Mouse (Mus musculus) right cerebral cortex, postnatal 14 days (tissue): Measurements from ENCODE around the gene Add3.

ENCODE experiments used
- DNase-seq: peaks from one replicate; pipeline ENCODE4 v3.0.0; 2022

Gene Add3

DNA sequence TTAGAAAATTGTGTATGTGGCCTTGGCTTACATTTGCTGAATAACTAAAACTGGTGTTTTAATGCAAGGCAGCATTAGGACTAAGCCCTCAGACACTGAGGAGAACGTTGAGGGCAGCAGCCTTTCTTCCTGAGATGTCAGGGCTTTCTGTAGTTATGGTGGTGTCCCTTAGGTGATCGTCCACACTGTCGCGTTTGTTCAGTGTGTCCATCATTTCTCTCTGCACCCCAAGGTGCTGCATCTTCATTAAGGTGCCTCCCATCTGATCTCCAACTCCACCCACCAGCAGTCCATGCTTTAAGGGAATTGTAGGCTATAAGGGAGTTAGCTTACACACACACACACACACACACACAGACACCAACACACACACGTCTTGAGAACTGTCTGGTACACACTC is 28.3 kb downstream of the Add3 start:
- DNase-seq: no peak

DNA sequence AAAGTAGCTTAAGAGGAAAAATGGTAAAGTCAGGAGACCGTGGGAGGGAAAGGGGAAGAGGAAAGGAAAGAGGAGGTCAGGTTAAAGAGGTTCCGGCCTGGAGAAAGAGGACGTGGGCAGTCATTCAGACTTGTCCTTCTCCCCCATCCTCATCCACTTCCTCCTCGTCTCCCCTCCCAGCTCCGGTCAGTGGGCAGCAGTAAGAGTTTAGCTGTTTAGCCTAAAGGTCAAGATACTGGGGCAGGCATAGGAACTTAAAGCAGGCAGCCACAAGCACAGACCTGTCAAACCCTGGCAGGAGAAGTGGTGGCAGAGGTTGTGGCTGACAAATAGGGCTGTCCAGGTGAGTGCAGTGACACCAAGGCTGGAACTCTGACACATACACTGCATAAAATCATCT is 30.4 kb downstream of the Add3 start:
- no peak for DNase-seq

DNA sequence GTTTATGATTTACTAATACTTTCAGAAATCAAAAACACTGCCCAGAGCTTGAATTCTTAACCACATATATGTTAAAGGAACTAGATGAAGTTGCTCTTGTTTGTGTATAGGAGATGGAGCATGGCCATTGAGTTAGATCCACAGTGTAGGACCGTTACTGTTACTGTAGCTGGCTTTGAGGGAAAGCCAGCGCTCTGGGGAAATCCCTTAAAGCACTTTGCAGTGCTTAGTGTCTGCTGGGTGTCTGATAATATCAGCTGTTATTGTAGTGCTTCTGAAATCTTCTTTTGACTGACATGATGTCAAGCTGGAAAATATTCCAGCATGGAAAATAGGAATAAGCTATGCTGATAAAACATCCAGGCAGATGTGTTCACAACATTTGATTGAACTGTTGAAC is 33.8 kb downstream of the Add3 start:
- no peak for DNase-seq

DNA sequence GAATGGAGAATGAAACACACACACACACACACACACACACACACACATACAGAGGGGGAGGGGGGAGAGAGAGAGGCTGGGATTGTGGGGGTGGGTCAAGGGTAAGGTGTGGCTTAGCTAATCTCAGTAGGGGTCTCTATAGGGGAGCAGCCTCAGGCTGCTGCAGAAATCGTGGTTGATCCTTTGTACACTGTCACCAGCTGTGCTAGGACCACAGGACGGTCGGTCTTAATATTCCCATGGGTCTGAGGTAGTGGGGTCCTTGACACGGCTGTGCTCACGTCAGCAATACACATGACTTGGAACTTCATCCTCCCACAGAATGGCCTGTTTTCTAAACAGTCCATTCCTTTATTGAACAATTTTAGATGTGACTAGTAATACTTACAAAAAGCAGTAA is 35.3 kb downstream of the Add3 start:
- no peak for DNase-seq

DNA sequence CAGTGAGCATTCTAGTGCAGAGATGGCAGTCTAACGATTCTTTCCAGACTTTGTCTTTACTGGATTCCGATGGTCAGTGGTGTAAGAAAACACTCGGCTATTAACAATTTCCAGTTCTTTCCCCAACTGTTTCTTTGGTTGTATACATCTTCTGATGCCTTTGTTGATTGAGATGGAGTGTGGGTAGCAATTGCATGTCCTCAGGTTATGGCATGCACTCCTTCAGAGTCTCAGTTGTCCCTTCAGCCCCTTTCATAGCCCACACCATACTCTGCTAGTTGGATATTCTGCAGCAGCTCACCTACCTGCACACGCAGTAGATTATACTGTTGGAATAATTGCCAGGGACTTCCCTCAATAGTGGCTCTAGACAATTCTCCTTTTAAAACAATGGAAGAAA is 36.3 kb downstream of the Add3 start:
- DNase-seq: no peak

DNA sequence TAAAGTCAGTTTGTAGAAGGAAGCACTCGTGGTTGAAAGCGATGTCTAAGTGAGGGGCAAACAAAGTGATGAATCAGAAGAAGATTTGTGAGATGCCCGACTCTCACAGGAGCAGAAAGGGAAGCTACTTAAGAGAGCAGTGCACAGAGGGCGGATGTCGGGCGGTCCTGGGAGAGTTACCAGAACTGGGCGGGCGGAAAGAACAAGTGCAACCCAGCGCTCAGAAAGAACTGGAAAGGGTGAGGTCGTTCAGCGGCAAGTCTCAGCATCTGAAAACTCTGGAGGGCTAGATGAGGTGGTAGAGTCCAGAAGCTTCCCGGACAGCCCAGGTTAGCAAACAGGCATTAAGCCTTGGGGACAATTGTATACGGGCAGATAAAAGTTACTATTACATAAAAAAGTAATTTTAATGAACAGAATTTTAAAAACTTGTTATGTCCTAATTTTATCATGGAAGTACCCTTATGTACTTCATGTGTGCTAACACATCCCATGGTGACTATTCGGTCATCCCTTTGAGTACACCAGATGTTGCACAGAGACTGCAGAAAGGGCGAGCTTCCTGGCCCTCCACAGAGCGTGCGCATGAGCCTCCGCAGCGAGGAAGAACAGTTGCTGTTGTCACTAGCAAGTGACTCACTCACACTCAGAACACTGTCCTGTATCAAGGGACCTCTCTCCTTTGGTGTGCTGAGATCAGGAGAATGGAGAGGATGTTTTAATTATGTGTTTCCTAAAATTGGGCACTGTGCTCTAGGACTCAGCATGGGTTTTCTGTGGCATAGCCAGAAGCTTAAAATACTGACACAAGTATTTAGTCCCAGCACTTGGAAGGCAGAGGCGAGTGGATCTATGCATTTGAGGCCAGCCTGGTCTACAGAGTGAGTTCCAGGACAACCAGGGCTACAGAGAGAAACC is 38.6 kb downstream of the Add3 start:
- DNase-seq: no peak

DNA sequence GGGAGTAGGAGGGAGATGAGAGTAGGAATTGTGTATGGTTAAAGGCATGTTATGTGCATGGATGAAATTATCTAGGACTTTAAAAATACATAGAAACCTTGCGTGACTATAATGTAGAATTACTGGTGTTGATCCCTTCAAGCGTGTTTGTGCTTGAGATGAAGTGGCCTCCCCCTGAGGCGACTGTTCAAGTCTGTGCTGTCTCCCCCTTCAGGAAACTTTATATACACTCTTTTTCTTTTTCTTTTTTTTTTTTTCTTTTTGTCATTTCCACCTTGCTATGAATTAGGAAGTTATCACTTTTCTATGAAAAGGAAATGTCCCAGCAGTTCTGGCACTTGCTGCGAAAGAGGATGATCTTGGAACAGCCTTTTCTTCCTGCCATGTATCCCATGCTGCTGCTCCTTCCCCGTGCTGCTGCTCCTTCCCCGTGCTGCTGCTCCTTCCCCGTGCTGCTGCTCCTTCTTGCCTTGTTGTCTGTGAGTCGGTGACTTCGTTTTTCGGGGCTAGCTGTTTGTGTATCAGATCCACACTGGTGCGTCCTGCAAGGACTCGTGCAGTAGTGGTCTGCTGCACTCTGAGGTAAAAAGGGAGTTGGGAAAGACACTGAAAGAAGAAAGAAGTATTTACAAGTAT is 40.0 kb downstream of the Add3 start:
- DNase-seq: no peak

DNA sequence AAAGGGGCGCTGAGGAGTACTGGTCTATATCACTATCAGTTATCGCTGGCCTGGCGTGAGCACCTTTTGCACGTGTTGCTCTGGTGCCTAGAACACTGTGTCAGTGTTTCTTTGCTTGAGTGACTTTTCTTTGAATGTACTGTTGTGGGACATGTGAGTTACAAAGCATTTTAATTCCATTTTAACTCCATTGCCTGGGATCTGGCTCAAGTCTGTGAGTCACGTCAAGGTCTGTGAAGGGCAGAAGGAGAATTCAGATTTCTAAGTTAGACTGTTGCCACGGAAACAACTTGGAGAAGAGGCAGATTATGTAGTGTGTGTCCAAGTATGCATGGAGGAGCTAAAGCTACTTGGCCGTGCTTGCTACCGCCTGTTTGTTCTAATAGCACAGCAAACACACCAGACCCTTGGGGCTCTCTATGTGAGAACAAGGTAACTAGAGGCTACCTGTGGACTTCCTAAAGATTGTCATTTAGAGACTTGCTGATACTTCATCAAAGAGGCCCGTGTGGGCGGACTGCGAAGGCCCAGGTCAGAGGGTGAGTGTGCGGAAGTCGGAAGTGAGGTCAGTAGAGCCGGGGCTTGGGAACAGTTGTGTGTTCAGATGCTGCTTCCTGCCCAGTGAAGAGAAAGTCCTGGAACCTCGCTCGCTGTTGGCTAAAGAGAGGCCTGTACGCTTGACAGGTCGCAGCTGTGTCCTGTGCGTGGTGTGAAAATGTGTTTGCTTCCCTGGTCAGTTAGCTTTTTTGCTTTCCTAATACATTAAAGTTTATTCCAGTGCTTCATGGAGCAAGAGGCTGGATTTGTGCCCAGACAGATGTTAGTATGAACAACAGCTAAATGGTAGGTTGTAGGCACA is 41.0 kb downstream of the Add3 start:
- DNase-seq: no peak

DNA sequence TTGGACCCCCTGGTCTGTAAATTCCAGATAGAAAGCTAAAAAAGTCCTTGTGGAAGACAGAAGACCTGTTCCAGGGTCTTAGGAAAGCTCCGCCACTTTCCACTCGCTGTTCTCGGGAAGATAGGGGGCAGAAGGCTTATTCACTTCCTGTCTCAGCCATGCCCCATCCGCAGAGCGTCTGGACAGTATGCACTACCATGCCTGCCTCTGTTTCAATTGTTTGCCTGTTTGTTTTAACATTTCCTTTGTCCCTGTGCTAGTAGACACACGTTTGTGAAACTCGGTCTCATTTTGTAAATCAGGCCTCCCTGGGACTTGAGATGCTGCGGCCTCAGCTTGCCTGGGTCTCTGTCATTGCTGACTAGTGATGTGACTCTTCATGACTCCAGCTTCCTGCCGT is 43.4 kb downstream of the Add3 start:
- DNase-seq: no peak

DNA sequence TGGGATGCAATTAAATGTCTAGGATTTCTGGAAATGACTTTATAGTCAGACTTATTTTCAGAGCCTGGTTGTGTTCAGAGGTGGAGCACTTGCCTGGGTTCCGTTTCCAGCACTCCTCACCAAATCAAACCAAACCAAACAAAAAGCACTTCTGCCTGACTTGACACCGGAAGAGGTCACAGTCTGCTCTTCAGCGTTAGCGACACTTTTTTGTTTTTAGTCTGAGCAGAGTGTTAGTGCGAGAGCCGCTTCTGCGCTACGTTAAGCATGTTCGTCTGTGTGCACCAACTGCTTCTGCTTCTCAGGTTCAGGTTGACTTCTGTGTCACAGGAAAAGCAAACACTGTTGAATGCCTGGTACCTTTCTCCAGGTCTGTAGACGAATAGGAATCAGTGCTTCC is 44.0 kb downstream of the Add3 start:
- DNase-seq: no peak

DNA sequence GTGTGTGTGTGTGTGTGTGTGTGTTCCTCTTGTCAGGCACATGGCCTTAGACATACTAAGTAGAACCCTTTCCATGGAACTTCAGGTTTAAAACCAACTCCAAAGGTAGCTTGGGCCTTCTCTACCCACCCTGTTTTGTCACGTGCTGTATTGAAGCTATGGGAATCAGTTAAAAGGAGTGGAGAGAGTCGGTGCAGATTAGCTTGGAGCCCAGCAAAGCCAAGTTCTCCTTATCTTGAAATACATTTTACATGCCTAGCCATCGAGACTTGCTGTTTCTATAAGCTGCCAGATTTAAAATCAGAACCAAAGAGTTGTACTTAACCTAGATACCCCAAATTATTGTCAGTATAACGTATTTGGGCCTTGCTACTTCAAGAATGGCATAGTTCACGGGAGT is 44.7 kb downstream of the Add3 start:
- no peak for DNase-seq

DNA sequence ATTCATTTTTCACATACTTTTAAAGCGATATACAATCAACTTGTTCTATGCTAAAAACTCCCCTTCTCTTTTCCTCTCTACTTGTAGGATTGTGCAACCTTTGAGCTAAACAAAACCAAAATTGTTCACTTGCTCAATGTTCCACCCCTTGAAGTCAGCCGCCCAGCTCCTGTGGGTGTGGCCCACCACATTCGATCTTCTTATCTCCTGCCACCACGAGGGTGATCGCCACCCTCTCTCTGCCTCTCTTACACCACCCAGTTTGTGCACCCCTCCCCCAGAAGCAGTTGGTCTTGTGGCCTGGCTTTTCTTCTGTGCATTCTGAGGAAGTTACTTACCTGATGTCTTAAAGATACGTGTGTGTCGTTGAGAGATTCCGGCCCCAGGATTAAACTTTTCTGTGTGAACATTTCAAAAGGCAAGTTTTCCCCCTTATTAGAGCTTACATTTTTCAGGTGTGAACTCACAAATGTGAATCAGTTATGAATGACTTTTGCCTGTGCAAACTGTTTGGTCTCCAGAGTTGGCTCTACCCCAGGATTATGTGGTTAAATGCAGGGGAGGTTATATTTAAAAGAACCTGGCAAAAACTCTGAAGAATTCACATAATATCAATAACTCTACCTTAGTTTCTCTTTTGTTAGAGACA is 45.4 kb downstream of the Add3 start:
- no peak for DNase-seq

DNA sequence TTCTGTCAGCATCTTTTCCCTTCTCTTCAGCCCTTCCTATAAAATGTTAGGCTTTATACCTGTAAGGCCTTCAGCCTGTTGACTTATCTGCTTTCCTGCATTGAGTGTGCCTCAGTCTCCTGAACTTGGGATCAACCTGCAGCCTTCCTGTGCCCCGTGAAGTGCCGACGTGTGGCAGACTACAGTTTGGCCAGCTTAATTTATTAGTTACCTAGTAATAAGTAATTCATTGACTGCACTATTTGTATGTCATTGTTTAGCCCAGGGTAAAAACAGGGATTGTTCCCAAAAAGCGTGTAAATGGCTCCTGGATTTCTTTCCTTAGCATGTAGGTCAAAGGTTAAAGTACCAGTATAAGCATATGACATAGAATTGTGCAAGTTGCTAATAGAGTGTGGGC is 46.2 kb downstream of the Add3 start:
- no peak for DNase-seq

DNA sequence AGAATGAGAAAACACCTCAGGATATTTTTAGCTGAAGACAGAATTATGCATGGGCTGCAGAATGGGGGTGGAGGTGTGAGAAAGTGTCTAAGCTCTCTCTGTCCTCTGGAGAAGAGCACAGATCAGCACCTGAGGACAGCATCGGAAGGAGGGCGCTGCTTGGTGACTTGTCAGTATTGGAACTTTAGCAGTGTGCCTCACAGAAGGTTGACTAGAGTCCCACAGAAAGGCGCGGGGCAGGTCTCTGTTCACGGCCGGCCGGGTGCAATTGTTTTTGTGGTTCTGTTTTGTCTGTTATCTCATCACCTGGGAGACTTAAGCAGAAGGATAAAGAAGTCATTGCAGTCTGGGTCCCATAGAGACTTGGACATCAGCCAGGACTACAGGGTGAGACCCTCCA is 47.3 kb downstream of the Add3 start:
- no peak for DNase-seq

DNA sequence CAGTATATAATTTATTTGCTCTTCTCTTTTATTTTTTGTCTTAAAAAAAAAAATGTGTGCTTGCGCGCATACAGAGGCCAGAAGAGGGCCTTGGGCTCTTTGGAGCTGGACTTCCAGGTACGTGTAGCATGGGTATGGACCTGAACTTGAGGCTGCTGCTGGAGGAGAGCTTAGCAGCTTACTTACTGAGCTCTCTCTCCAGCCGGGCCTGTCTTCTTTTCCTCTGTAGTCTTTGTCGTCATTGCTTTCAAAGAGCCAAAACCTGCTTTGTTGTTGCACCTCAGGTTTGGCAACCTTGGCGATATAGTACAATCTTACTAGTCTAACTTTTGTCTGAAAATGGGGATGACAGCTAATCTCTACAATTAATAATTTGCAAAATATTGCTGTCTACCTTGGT is 47.9 kb downstream of the Add3 start:
- no peak for DNase-seq

DNA sequence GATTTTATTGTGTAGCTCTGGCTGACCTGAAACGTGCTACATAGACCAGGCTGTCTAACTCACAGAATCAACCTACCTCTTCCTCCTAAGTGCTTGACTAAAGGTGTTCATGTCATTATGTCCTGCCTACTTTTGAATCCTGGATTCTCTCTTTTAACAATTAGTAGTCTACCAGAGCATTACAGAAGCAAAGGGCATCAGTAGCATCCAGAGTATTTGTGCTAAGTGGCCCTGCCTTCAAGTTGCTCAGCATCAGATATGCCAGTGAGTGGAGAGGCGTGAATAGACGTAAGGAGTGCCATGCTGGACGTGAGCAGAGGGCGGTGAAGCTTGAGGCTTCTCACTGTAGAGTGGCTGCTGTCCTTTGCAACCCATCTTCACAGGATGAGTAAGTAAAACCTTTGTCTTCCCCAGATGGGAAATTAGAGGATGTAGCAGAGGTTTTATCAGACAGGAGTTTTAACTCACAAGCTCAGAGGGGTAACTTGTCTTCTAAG is 48.5 kb downstream of the Add3 start:
- no peak for DNase-seq

DNA sequence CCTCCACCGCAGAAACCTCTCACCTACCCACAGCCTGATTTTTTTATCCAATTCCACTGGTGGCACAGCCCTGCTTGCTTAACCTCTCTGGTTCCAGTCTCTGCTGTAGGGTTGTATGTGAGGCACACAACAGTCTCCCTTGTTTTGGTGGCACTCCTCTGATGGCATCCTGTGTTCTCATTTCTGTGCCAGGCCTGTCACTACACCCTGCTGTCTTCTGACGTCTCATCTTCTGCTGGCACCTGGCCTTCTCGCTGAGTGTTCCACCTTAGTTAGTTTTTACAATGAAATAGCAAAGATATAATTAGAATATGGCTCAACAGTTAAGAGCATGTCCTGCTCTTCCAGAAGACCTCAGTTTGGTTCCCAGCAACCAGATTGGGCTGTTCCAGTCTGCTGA is 49.5 kb downstream of the Add3 start:
- no peak for DNase-seq

DNA sequence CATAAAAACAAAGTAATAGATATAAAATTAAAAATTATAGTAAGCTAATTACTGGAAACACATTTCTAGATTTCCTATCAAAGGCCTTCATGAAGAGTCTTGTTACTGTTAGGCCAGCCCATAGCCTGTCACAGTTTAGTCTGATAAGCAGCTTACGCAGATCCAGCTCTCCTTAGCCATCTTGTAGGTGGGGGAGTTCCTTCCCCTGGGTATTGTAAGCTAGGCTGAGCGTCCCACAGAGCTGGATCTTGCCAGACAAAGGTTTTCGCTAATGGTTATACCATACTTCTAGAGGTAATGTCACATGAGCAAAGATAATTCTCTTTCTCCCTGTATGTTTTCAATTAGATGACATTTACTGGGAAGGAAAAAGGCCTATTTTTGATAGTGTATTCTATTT is 50.0 kb downstream of the Add3 start:
- no peak for DNase-seq

DNA sequence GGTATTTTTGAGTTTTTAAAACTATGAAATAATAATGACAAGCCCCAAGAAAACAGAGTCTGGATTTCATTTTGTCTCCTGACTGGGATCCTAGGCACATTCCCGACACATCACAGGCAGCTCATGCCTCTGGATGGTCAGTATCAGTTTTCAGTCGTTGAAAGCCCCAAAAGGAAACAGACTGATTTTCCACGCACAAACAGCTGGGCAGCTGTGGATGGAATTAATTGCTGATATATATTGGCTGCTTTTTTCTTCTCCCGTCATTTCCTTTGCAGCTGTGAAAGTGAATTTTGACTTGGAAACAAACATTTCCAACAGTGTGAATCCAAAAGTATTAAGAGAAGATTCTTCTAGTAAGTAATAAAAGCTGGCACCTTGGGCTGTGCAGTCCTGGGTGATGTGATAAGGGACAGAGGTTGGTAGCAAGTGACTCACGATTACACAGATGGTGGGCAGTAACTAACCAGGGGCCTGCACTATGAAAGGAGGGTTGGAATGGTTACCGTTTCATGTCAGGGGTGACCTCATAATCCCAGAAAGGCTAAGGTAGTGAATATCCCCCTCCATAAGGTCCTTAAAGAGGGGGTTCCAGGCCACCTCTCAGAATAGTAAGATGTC is 51.7 kb downstream of the Add3 start:
- no peak for DNase-seq

DNA sequence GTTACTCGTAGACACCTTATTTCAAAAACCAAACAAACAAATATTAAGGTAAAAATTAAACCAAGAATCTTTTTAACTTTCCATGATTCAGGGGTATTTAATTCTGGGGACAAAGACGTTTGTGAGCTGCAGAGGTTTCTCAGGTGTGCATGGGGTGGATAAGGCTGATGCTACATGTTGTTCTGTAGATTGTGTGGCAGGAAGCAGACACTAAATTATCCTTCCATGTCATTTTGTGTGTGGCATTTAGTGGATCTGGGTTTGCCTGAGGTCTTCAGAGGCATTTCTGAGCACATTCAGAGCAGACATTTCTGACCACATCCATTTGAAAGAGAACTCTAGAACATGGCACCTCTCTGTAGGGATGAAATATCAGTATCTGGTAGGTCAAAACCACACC is 52.9 kb downstream of the Add3 start:
- DNase-seq: no peak

DNA sequence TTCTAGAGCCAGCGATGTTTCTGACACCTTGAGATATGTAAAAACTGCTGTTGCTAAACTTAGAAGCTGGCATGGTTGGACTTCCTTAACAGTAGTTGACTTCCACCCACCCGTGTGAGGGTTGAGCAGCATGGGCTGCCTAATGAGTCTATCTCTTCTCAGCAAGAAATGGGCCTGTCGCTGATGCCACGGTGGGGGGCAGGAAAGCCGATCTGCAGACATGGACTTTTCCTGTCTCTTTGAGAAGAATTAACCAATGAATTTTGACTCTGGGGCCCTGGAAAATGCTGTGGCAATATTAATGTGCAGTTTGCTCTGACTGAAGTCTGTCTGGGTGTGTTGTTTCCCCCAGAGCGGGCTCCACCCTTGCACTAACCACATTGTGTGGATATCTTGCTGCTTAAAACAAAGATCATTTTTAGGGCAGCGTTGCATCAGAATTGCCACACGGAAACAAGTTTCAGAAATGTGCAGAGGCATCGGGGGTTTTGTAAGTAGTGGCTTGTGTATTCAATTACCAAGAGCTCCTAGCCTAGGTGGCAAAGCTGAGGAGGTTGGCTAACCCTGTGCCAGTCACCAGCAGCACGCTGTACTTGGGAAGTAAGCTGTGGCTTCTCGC is 53.8 kb downstream of the Add3 start:
- DNase-seq: no peak
